ENCODE assay signal across 12 mouse cellular contexts in the genomic region with DNA sequence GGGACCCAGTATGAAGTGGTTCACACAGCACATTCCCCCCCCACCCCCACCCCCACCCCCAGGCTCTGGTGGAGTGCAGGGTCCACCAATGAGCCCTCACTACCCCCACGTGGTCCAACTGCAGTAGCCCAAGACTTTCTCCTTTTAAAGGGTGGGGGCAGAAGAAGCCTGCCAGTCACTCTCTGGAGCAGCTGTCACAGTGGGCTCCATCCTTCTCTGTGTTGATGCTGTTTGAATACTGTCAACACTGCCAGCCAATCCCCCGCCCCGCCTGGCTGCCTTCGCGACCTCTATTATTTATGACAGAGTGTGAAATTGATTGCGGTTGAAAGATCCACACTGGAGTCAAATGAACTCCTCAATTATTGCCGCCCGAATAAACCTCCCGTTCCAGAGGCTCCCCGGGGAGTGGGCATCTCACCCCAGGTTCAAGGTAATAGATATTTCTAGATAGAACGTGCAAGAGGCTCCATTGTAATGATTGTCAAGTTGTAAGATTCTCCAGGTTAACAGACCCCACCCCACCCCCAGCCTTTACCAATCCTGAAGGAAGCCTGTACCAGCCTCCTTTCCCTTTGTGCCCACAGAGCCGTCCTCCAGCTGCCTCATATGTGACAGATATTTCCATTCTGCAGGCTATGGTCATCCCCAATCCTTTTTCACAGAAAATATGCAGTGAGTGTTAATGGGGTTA.
A peak's percentile ranks its signal among the peaks of the same experiment; 100 is the strongest.
DNase-seq lines count a peak whose midpoint lies in the region; ATAC-seq lines count a peak whose summit lies in the region.
"Had no signal": no experiment of that assay in that cellular context is flagged by ENCODE, and none has a peak within 500 bp of the region (broad histone marks: within the 10 kb centered on the region; RNA-seq: fewer than 3 reads in every experiment).

No protein-coding gene starts in this region.

- H3K4me1 ChIP-seq in embryonic facial prominence, embryonic 14.5 days (ENCODE audit: control insufficient read depth, insufficient read depth, low read length) = no peaks in the 10 kb centered on the region
- H3K4me1 ChIP-seq in hindbrain, embryonic 16.5 days (ENCODE audit: control insufficient read depth, insufficient read depth, low read depth, low read length) = peaks cover 11% of the 10 kb centered on the region
- H3K4me1 ChIP-seq in neural tube, embryonic 12.5 days = peaks cover 14% of the 10 kb centered on the region
- H3K4me1 ChIP-seq in intestine, embryonic 16.5 days (ENCODE audit: control insufficient read depth, insufficient read depth, low read length) = no peaks in the 10 kb centered on the region

- 41% methylated on average over 12 of the region's 12 CpGs for WGBS in embryonic facial prominence, embryonic 14.5 days
- 20% methylated on average over 12 of the region's 12 CpGs for WGBS in hindbrain, embryonic 16.5 days
- 23% methylated on average over 12 of the region's 12 CpGs for WGBS in neural tube, embryonic 12.5 days
- 53% methylated on average over 12 of the region's 12 CpGs for WGBS in intestine, embryonic 16.5 days

- peak; percentile 92 for ATAC-seq in embryonic facial prominence, embryonic 14.5 days (ENCODE audit: low read depth)
- peak; percentile 95 for ATAC-seq in hindbrain, embryonic 16.5 days
- ATAC-seq in neural tube, embryonic 12.5 days (ENCODE audit: low FRiP score, low read depth) = peak; percentile 89
- no peak for ATAC-seq in intestine, embryonic 16.5 days
- no peak for ATAC-seq in erythroid progenitor cell, adult 5-6 weeks (replicated peaks; ENCODE audit: low FRiP score, poor library complexity, severe bottlenecking)

- no peaks in the 10 kb centered on the region for H3K9me3 ChIP-seq in embryonic facial prominence, embryonic 14.5 days (ENCODE audit: control insufficient read depth, low read length)
- no peaks in the 10 kb centered on the region for H3K9me3 ChIP-seq in hindbrain, embryonic 16.5 days (ENCODE audit: control insufficient read depth, low read length)
- H3K9me3 ChIP-seq in neural tube, embryonic 12.5 days = no peaks in the 10 kb centered on the region
- H3K9me3 ChIP-seq in intestine, embryonic 16.5 days (ENCODE audit: control insufficient read depth, low read length) = no peaks in the 10 kb centered on the region

- H3K36me3 ChIP-seq in embryonic facial prominence, embryonic 14.5 days (ENCODE audit: control insufficient read depth, insufficient read depth, low read length) = no peaks in the 10 kb centered on the region
- H3K36me3 ChIP-seq in hindbrain, embryonic 16.5 days (ENCODE audit: control insufficient read depth, insufficient read depth, low read length) = no peaks in the 10 kb centered on the region
- H3K36me3 ChIP-seq in neural tube, embryonic 12.5 days = no peaks in the 10 kb centered on the region
- H3K36me3 ChIP-seq in intestine, embryonic 16.5 days (ENCODE audit: control insufficient read depth, insufficient read depth, low read length) = no peaks in the 10 kb centered on the region

- H3K9ac ChIP-seq in embryonic facial prominence, embryonic 14.5 days (ENCODE audit: low read depth, low read length) = no peak overlapping the region
- no peak overlapping the region; the same call in 1 of the 2 replicates for H3K9ac ChIP-seq in hindbrain, embryonic 16.5 days (ENCODE audit: low read depth, low read length)
- no peak overlapping the region for H3K9ac ChIP-seq in neural tube, embryonic 12.5 days
- no peak overlapping the region for H3K9ac ChIP-seq in intestine, embryonic 16.5 days (ENCODE audit: low read depth, low read length)

- no peak overlapping the region for H3K4me2 ChIP-seq in embryonic facial prominence, embryonic 14.5 days (ENCODE audit: low read depth, low read length)
- H3K4me2 ChIP-seq in hindbrain, embryonic 16.5 days (ENCODE audit: low read length) = no peak overlapping the region
- peak overlapping the region; percentile 15; the same call in 1 of the 2 replicates for H3K4me2 ChIP-seq in neural tube, embryonic 12.5 days (replicated peaks)
- H3K4me2 ChIP-seq in intestine, embryonic 16.5 days (ENCODE audit: low read depth, low read length) = no peak overlapping the region
- H3K4me2 ChIP-seq: liver, embryonic 11.5 days had no signal

- H3K4me3 ChIP-seq in embryonic facial prominence, embryonic 14.5 days (ENCODE audit: low read depth, low read length) = no peak overlapping the region
- no peak overlapping the region for H3K4me3 ChIP-seq in hindbrain, embryonic 16.5 days (ENCODE audit: low read length)
- no peak overlapping the region for H3K4me3 ChIP-seq in neural tube, embryonic 12.5 days
- no peak overlapping the region for H3K4me3 ChIP-seq in intestine, embryonic 16.5 days (ENCODE audit: low read length)

- no peak overlapping the region for H3K27ac ChIP-seq in embryonic facial prominence, embryonic 14.5 days (replicated peaks; ENCODE audit: low read depth, low read length)
- no peak overlapping the region for H3K27ac ChIP-seq in hindbrain, embryonic 16.5 days (ENCODE audit: low read depth, low read length)
- peak overlapping the region; percentile 26; the same call in 1 of the 2 replicates for H3K27ac ChIP-seq in neural tube, embryonic 12.5 days
- H3K27ac ChIP-seq in intestine, embryonic 16.5 days (ENCODE audit: low read length) = no peak overlapping the region
- H3K27ac ChIP-seq: macrophage had no signal

- H3K27me3 ChIP-seq in embryonic facial prominence, embryonic 14.5 days (replicated peaks; ENCODE audit: control insufficient read depth, insufficient read depth, low read length) = no peaks in the 10 kb centered on the region
- no peaks in the 10 kb centered on the region for H3K27me3 ChIP-seq in hindbrain, embryonic 16.5 days (replicated peaks; ENCODE audit: control insufficient read depth, insufficient read depth, low read length)
- H3K27me3 ChIP-seq in neural tube, embryonic 12.5 days (replicated peaks) = no peaks in the 10 kb centered on the region
- H3K27me3 ChIP-seq in intestine, embryonic 16.5 days (replicated peaks; ENCODE audit: control insufficient read depth, insufficient read depth, low read length) = no peaks in the 10 kb centered on the region

- DNase-seq in embryo, embryonic 10.5 days (ENCODE audit: low spot score) = peak; percentile 37
- no peak for DNase-seq in embryo, embryonic 9.5 days (ENCODE audit: extremely low spot score)
- peak; percentile 74 for DNase-seq in embryonic facial prominence, embryonic 14.5 days (ENCODE audit: low spot score)
- DNase-seq in right cerebral cortex, postnatal 36 days (ENCODE audit: low spot score in 2 of 2) = no peak
- DNase-seq: adrenal gland, adult 2 months; thymus, postnatal 14 days had no signal

Comparison
In these comparisons a context has a peak if more than half of its experiments do, and no peak if none do; other contexts are left out.
1. DNase-seq: peak in embryo, embryonic 10.5 days (single experiment) and embryonic facial prominence, embryonic 14.5 days (single experiment); none in embryo, embryonic 9.5 days (single experiment) and right cerebral cortex, postnatal 36 days (0 of 2).
2. ATAC-seq: peak in embryonic facial prominence, embryonic 14.5 days (single experiment), hindbrain, embryonic 16.5 days (single experiment) and neural tube, embryonic 12.5 days (single experiment); none in intestine, embryonic 16.5 days (single experiment) and erythroid progenitor cell, adult 5-6 weeks (single experiment).